Mouse (Mus musculus): ENCODE data around the gene Lnpep.

GRCm38 (mm10) chr17:17583896-17584295 is 41.0 kb downstream of the Lnpep start:
- TF ChIP-seq ZNF384 (IDR thresholded peaks at IDR 0.05; ENCODE audit: low read depth, low read length) (no peak), TBP (conservative IDR thresholded peaks at IDR 0.05; ENCODE audit: low read depth, low read length) (no peak), HCFC1 (IDR thresholded peaks at IDR 0.05; ENCODE audit: low read depth, low read length) (no peak), CHD2 (IDR thresholded peaks at IDR 0.05; ENCODE audit: low read length) (no peak), RCOR1 (conservative IDR thresholded peaks at IDR 0.05; ENCODE audit: low read depth, low read length) (no peak), EP300 (IDR thresholded peaks at IDR 0.05; ENCODE audit: low read length) (no peak), POLR2A (IDR thresholded peaks at IDR 0.05; ENCODE audit: low read depth, low read length) (peak; percentile 9; the same call in 1 of the 2 replicates)
